Mouse (Mus musculus) forebrain, postnatal 0 days (tissue): ENCODE data around the gene Wipf2. TPM values are rescaled to one million over a fixed set of nuclear protein-coding genes. Genes with fewer than 3 reads are reported as not detected.

ENCODE experiments used
- ATAC-seq: fragments of 200-750 bp; cut with Nextera tagmentation; 2 replicates; pipeline ENCODE4 v1.8.0; 2017; ENCODE audit warnings: mild to moderate bottlenecking, moderate library complexity
- DNase-seq: peaks from one replicate; pipeline ENCODE4 v3.0.0-alpha.2; 2015
- H3K27ac ChIP-seq: fragments of 300-500 bp; sonication (generic); 2 replicates; pipeline ENCODE4 v1.5.1; 2014; ENCODE audit warnings: low read depth, mild to moderate bottlenecking, antibody characterized with exemption, low read length, moderate library complexity, mixed read lengths
- H3K27me3 ChIP-seq: fragments of 300-500 bp; sonication (generic); 2 replicates; pipeline ENCODE4 v1.6.1; 2014; ENCODE audit warnings: mild to moderate bottlenecking, low read length, mixed read lengths; ENCODE audit not compliant: insufficient read depth
- H3K36me3 ChIP-seq: fragments of 300-500 bp; sonication (generic); 2 replicates; pipeline ENCODE4 v1.6.1; 2014; ENCODE audit warnings: mild to moderate bottlenecking, moderate library complexity; ENCODE audit not compliant: insufficient read depth
- H3K4me1 ChIP-seq: fragments of 300-500 bp; sonication (generic); 2 replicates; pipeline ENCODE4 v1.6.1; 2014; ENCODE audit warnings: antibody characterized with exemption; ENCODE audit not compliant: insufficient read depth
- H3K4me2 ChIP-seq: fragments of 300-500 bp; sonication (generic); 2 replicates; pipeline ENCODE4 v1.6.1; 2014; ENCODE audit warnings: low read depth, mild to moderate bottlenecking, moderate library complexity
- H3K4me3 ChIP-seq: fragments of 300-500 bp; sonication (generic); 2 replicates; pipeline ENCODE4 v1.5.1; 2014; ENCODE audit warnings: low read depth, low read length, mixed read lengths
- H3K9ac ChIP-seq: fragments of 300-500 bp; sonication (generic); 2 replicates; pipeline ENCODE4 v1.6.1; 2014; ENCODE audit warnings: mild to moderate bottlenecking
- H3K9me3 ChIP-seq: fragments of 300-500 bp; sonication (generic); 2 replicates; pipeline ENCODE4 v1.6.1; 2016; ENCODE audit warnings: low read length
- CTCF ChIP-seq: sonication (generic); IDR thresholded peaks from 2 replicates; pipeline ENCODE4 v1.5.1; 2016; ENCODE audit warnings: antibody characterized with exemption, control low read depth, low read depth
- WGBS: fragments of 180-500 bp; shearing (Covaris S2); extraction: QIAGEN DNeasy Blood & Tissue Kit; methylation state at CpG from one replicate; pipeline ENCODE4 v1.1.7; 2014; 5-methylcytosine and 5-hydroxymethylcytosine counted together
- polyA plus RNA-seq: library from polyadenylated mRNA; unstranded; fragments of >200 nt; fragmentation: Nextera tagmentation; extraction: Ambion mirVana; gene quantifications from 2 replicates; pipeline ENCODE4 v1.2.1, GENCODE M21; 2015
- total RNA-seq: library from RNA; depleted of rRNA; stranded (reverse); fragments of >200 nt; gene quantifications from 2 replicates; pipeline ENCODE4 v1.2.3, GENCODE M21; 2014

Gene Wipf2
- total and polyA plus RNA-seq, 2 experiments from 2014 or later: 3.0 to 8.2 TPM

GRCm38 (mm10) chr11:98892426-98892825 lies 29.0 kb downstream of the Wipf2 start:
- ATAC-seq: no peak
- H3K9me3 ChIP-seq: no peaks in the 10 kb centered on the region
- TF ChIP-seq CTCF: no peak
- peaks cover 72% of the 10 kb centered on the region for H3K36me3 ChIP-seq
- H3K27ac ChIP-seq: no peak overlapping the region
- H3K27me3 ChIP-seq: no peaks in the 10 kb centered on the region
- no peak overlapping the region for H3K4me2 ChIP-seq
- 41% methylated on average over 5 of the region's 5 CpGs for WGBS
- no peak for DNase-seq
- no peak overlapping the region for H3K4me3 ChIP-seq
- no peak overlapping the region for H3K9ac ChIP-seq
- no peaks in the 10 kb centered on the region for H3K4me1 ChIP-seq

GRCm38 (mm10) chr11:98900529-98901125 lies 37.2 kb downstream of the Wipf2 start:
- H3K27me3 ChIP-seq: no peaks in the 10 kb centered on the region
- no peak overlapping the region for H3K9ac ChIP-seq
- no peak overlapping the region for H3K4me3 ChIP-seq
- no peaks in the 10 kb centered on the region for H3K4me1 ChIP-seq
- peaks cover 65% of the 10 kb centered on the region for H3K36me3 ChIP-seq
- no peak overlapping the region for H3K4me2 ChIP-seq
- H3K9me3 ChIP-seq: no peaks in the 10 kb centered on the region
- DNase-seq (no peak), ATAC-seq (no peak)
- H3K27ac ChIP-seq: no peak overlapping the region
- 91% methylated on average over 12 of the region's 12 CpGs for WGBS
- no peak for TF ChIP-seq CTCF

GRCm38 (mm10) chr11:98902621-98903245 lies 39.3 kb downstream of the Wipf2 start:
- Histone ChIP-seq H3K4me1 (no peaks in the 10 kb centered on the region), H3K4me2 (no peak overlapping the region), H3K9ac (no peak overlapping the region), H3K27ac (no peak overlapping the region), H3K36me3 (peaks cover 47% of the 10 kb centered on the region), H3K27me3 (no peaks in the 10 kb centered on the region), H3K9me3 (no peaks in the 10 kb centered on the region), H3K4me3 (no peak overlapping the region)
- ATAC-seq: no peak
- WGBS: 28% methylated on average over 10 of the region's 10 CpGs
- no peak for DNase-seq
- no peak for TF ChIP-seq CTCF

GRCm38 (mm10) chr11:98904577-98904976 lies 41.1 kb downstream of the Wipf2 start:
- Histone ChIP-seq H3K27ac (no peak overlapping the region), H3K4me3 (no peak overlapping the region), H3K9ac (no peak overlapping the region), H3K4me1 (no peaks in the 10 kb centered on the region), H3K9me3 (no peaks in the 10 kb centered on the region), H3K27me3 (no peaks in the 10 kb centered on the region), H3K36me3 (peaks cover 32% of the 10 kb centered on the region), H3K4me2 (no peak overlapping the region)
- DNase-seq (no peak), ATAC-seq (no peak)
- 92% methylated on average over 2 of the region's 2 CpGs for WGBS
- TF ChIP-seq CTCF: no peak

GRCm38 (mm10) chr11:98905033-98905432 lies 41.6 kb downstream of the Wipf2 start:
- H3K9me3 ChIP-seq: no peaks in the 10 kb centered on the region
- WGBS: 88% methylated on average over 7 of the region's 7 CpGs
- no peaks in the 10 kb centered on the region for H3K27me3 ChIP-seq
- no peak overlapping the region for H3K4me2 ChIP-seq
- TF ChIP-seq CTCF: no peak
- no peak overlapping the region for H3K27ac ChIP-seq
- H3K4me1 ChIP-seq: no peaks in the 10 kb centered on the region
- peaks cover 27% of the 10 kb centered on the region for H3K36me3 ChIP-seq
- H3K4me3 ChIP-seq: no peak overlapping the region
- H3K9ac ChIP-seq: no peak overlapping the region
- ATAC-seq (no peak), DNase-seq (no peak)

GRCm38 (mm10) chr11:98905583-98905982 lies 42.1 kb downstream of the Wipf2 start:
- Histone ChIP-seq H3K9ac (no peak overlapping the region), H3K4me3 (no peak overlapping the region), H3K27me3 (no peaks in the 10 kb centered on the region), H3K27ac (no peak overlapping the region), H3K4me1 (no peaks in the 10 kb centered on the region), H3K4me2 (no peak overlapping the region), H3K9me3 (no peaks in the 10 kb centered on the region), H3K36me3 (peaks cover 22% of the 10 kb centered on the region)
- no peak for DNase-seq
- TF ChIP-seq CTCF: no peak
- ATAC-seq: no peak
- 89% methylated on average over 4 of the region's 4 CpGs for WGBS

- Histone ChIP-seq H3K9me3 (no peaks in the 10 kb centered on the region), H3K4me3 (peak overlapping the region; percentile 45), H3K4me1 (no peaks in the 10 kb centered on the region), H3K27me3 (no peaks in the 10 kb centered on the region), H3K9ac (peak overlapping the region; percentile 26; the same call in 1 of the 2 replicates), H3K27ac (peak overlapping the region; percentile 66), H3K36me3 (peaks cover 8% of the 10 kb centered on the region; the same call in 1 of the 2 replicates), H3K4me2 (peak overlapping the region; percentile 90)
- no peak for ATAC-seq
- DNase-seq: no peak
- WGBS: 55% methylated on average over 5 of the region's 5 CpGs
- TF ChIP-seq CTCF: no peak
Observed at GRCm38 (mm10) chr11:98907063-98907436, 43.6 kb downstream of the Wipf2 start.
